Mouse (Mus musculus) lung, postnatal 0 days (tissue): ENCODE results near the gene Edaradd.

Experiments
- CTCF ChIP-seq: IDR thresholded peaks from 2 replicates; pipeline ENCODE4 v1.5.1; 2016; ENCODE audit warnings: antibody characterized with exemption, mild to moderate bottlenecking
- EP300 ChIP-seq: IDR thresholded peaks from 2 replicates; pipeline ENCODE4 v1.6.1; 2016; ENCODE audit warnings: antibody characterized with exemption, mild to moderate bottlenecking, control low read depth

DNA sequence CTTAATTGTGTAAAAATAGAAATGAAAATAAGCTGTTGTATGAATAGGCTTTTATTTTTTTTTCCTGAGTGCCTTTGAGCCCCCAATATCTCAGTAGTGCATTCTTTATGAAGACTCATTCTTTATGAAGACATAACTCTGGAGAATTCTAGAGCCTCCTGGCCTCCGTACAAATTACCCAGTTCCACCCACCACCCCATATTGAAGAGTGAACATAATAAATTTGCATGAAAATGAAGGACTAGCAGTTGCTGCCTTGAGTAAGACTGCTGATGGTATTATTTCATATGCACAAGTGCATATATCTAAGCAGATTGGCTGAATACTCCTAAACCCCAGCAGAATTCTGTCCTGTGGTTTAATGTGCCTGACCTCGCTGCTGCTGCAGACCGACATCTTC, 80.7 kb downstream of the Edaradd start:
- TF ChIP-seq CTCF, result no peak
- no peak for TF ChIP-seq EP300
